Mouse (Mus musculus) megakaryocyte-erythroid progenitor cell, adult 5 weeks (primary cell): ENCODE results near the gene Klhl2. TPM values are rescaled to one million over a fixed set of nuclear protein-coding genes. Genes with fewer than 3 reads are reported as not detected.

Experiments
- polyA plus RNA-seq: library from polyadenylated mRNA; stranded (reverse); fragments of >175 nt; gene quantifications from 2 replicates; pipeline ENCODE4 v1.2.3, GENCODE M21; 2012

The Klhl2 gene
- polyA plus RNA-seq: 5.9 and 6.1 TPM in 2 replicates

GRCm38 (mm10) chr8:64849897-64850541 lies at the start of gene Klhl2:
Gene Klhl2, minus strand, starts transcription at chr8:64850017.

GRCm38 (mm10) chr8:64733271-64733943 lies 116.4 kb downstream of the Klhl2 start, which contains the start of gene Msmo1:
Gene Msmo1, minus strand, starts transcription at chr8:64733792.

GRCm38 (mm10) chr8:64692651-64693201 lies 157.1 kb downstream of the Klhl2 start, which contains the start of gene Cpe:
Gene Cpe, minus strand, starts transcription at chr8:64693054.

Other genes starting within 250 kb of the Klhl2 start
- gene Cpe, start 157.0 kb downstream of the Klhl2 start, polyA plus RNA-seq: 0.05 and 0.16 TPM in 2 replicates
- 0.65 and 1.2 TPM in 2 replicates for gene Msmo1, start 116.2 kb downstream of the Klhl2 start, polyA plus RNA-seq
- gene Tmem192, start 97.2 kb upstream of the Klhl2 start, polyA plus RNA-seq: 55.1 and 65.0 TPM in 2 replicates
- not detected in 2 replicates for gene Trim75, start 137.8 kb upstream of the Klhl2 start, polyA plus RNA-seq
- gene Trim61, start 168.5 kb upstream of the Klhl2 start, polyA plus RNA-seq: not detected in 2 replicates
- gene Trim60, start 168.6 kb upstream of the Klhl2 start, polyA plus RNA-seq: not detected in 2 replicates
- gene Apela, start 187.3 kb upstream of the Klhl2 start, polyA plus RNA-seq: not detected in 2 replicates
- not detected in 2 replicates for gene Gm10663, start 225.0 kb upstream of the Klhl2 start, polyA plus RNA-seq